Mouse (Mus musculus) midbrain, embryonic 15.5 days (tissue): ENCODE data around the gene Olfr851. TPM values are rescaled to one million over a fixed set of nuclear protein-coding genes. Genes with fewer than 3 reads are reported as not detected.

Experiments
- ATAC-seq: fragments of 200-750 bp; cut with Nextera tagmentation; replicated peaks from 2 replicates; pipeline ENCODE4 v1.8.0; 2017; ENCODE audit warnings: moderate TSS enrichment
- H3K27ac ChIP-seq: fragments of 300-500 bp; sonication (generic); 2 replicates; pipeline ENCODE4 v1.5.1; 2015; ENCODE audit warnings: mild to moderate bottlenecking, inconsistent platforms
- H3K27me3 ChIP-seq: fragments of 300-500 bp; sonication (generic); replicated peaks from 2 replicates; pipeline ENCODE4 v1.6.1; 2015; ENCODE audit warnings: inconsistent platforms
- H3K36me3 ChIP-seq: fragments of 300-500 bp; sonication (generic); replicated peaks from 2 replicates; pipeline ENCODE4 v1.6.1; 2015; ENCODE audit warnings: inconsistent platforms
- H3K4me1 ChIP-seq: fragments of 300-500 bp; sonication (generic); 2 replicates; pipeline ENCODE4 v1.6.1; 2015; ENCODE audit warnings: inconsistent platforms
- H3K4me2 ChIP-seq: fragments of 300-500 bp; sonication (generic); 2 replicates; pipeline ENCODE4 v1.6.1; 2015; ENCODE audit warnings: inconsistent platforms, mild to moderate bottlenecking, moderate library complexity
- H3K4me3 ChIP-seq: fragments of 300-500 bp; sonication (generic); 2 replicates; pipeline ENCODE4 v1.5.1; 2015; ENCODE audit warnings: mild to moderate bottlenecking, inconsistent platforms
- H3K9ac ChIP-seq: fragments of 300-500 bp; sonication (generic); 2 replicates; pipeline ENCODE4 v1.6.1; 2015; ENCODE audit warnings: mild to moderate bottlenecking, inconsistent platforms
- H3K9me3 ChIP-seq: fragments of 300-500 bp; sonication (generic); 2 replicates; pipeline ENCODE4 v1.6.1; 2016; ENCODE audit warnings: inconsistent platforms
- WGBS: fragments of 180-500 bp; shearing (Covaris S2); methylation state at CpG from one replicate; pipeline ENCODE4 v1.1.7; 2015; ENCODE audit warnings: mixed read lengths; 5-methylcytosine and 5-hydroxymethylcytosine counted together
- polyA plus RNA-seq: library from polyadenylated mRNA; unstranded; fragments of >200 nt; fragmentation: Nextera tagmentation; extraction: Ambion mirVana; gene quantifications from 2 replicates; pipeline ENCODE4 v1.2.1, GENCODE M21; 2015

The Olfr851 gene
- not detected in 2 replicates for polyA plus RNA-seq

GRCm38 (mm10) chr9:19492995-19493394, at the start of gene Olfr851:
TSS of gene Olfr851 (plus strand) at chr9:19493295.
- no peak for ATAC-seq
- Histone ChIP-seq H3K27ac (no peak within 1 kb of the TSS), H3K9ac (no peak within 1 kb of the TSS), H3K4me1 (no peaks in the 10 kb centered on the region), H3K27me3 (no peaks in the 10 kb centered on the region), H3K4me2 (no peak within 1 kb of the TSS), H3K4me3 (no peak within 1 kb of the TSS), H3K36me3 (no peaks in the 10 kb centered on the region), H3K9me3 (peaks cover 3% of the 10 kb centered on the region; the same call in 1 of the 2 replicates)

- no peak within 1 kb of the TSS for H3K4me2 ChIP-seq
- H3K4me1 ChIP-seq, result no peaks in the 10 kb centered on the region
- no peaks in the 10 kb centered on the region for H3K27me3 ChIP-seq
- no peaks in the 10 kb centered on the region for H3K36me3 ChIP-seq
- no peak within 1 kb of the TSS for H3K27ac ChIP-seq
- H3K4me3 ChIP-seq, result no peak within 1 kb of the TSS
- no peak within 1 kb of the TSS for H3K9ac ChIP-seq
- H3K9me3 ChIP-seq, result no peaks in the 10 kb centered on the region; the same call in 1 of the 2 replicates
- no peak for ATAC-seq
These were observed 14.9 kb upstream of the Olfr851 start, which contains the start of gene Olfr850 for GRCm38 (mm10) chr9:19478148-19478547. TSS of gene Olfr850 (minus strand) at chr9:19478248.

GRCm38 (mm10) chr9:19540976-19541375, 47.9 kb downstream of the Olfr851 start, which contains the start of gene Olfr853:
TSS of gene Olfr853 (minus strand) at chr9:19541076.
- H3K9ac ChIP-seq, result no peak within 1 kb of the TSS
- no peaks in the 10 kb centered on the region for H3K36me3 ChIP-seq
- ATAC-seq, result no peak
- H3K27ac ChIP-seq, result no peak within 1 kb of the TSS
- WGBS, result 70% methylated on average over 1 of the region's 1 CpGs
- no peaks in the 10 kb centered on the region for H3K27me3 ChIP-seq
- H3K4me1 ChIP-seq, result no peaks in the 10 kb centered on the region
- peaks cover 3% of the 10 kb centered on the region; the same call in 1 of the 2 replicates for H3K9me3 ChIP-seq
- no peak within 1 kb of the TSS for H3K4me3 ChIP-seq
- no peak within 1 kb of the TSS for H3K4me2 ChIP-seq

Other genes starting within 250 kb of the Olfr851 start
- gene Olfr843, start 241.3 kb upstream of the Olfr851 start, polyA plus RNA-seq, result not detected in 2 replicates
- not detected in 2 replicates for gene Olfr844, start 176.9 kb upstream of the Olfr851 start, polyA plus RNA-seq
- not detected in 2 replicates for gene Olfr845, start 156.8 kb upstream of the Olfr851 start, polyA plus RNA-seq
- not detected in 2 replicates for gene Olfr846, start 129.3 kb upstream of the Olfr851 start, polyA plus RNA-seq
- gene Olfr847, start 114.6 kb upstream of the Olfr851 start, polyA plus RNA-seq, result not detected in 2 replicates
- gene Olfr849, start 53.0 kb upstream of the Olfr851 start, polyA plus RNA-seq, result not detected in 2 replicates
- not detected in 2 replicates for gene Olfr850, start 15.0 kb upstream of the Olfr851 start, polyA plus RNA-seq
- gene Olfr853, start 47.8 kb downstream of the Olfr851 start, polyA plus RNA-seq, result not detected in 2 replicates
- not detected in 2 replicates for gene Olfr854, start 74.1 kb downstream of the Olfr851 start, polyA plus RNA-seq
- gene Olfr855, start 89.3 kb downstream of the Olfr851 start, polyA plus RNA-seq, result not detected in 2 replicates
- gene Zfp317, start 128.8 kb downstream of the Olfr851 start, polyA plus RNA-seq, result 39.0 and 39.4 TPM in 2 replicates
- gene Olfr857, start 216.1 kb downstream of the Olfr851 start, polyA plus RNA-seq, result not detected in 2 replicates